Mouse (Mus musculus) forebrain, embryonic 10.5 days (tissue): ENCODE results near the gene Pgghg. TPM values are rescaled to one million over a fixed set of nuclear protein-coding genes. Genes with fewer than 3 reads are reported as not detected.

Experiments
- DNase-seq: peaks from one replicate; pipeline ENCODE4 v3.0.0-alpha.2; 2017; ENCODE audit warnings: low spot score; ENCODE audit errors: extremely low spot score
- H3K27ac ChIP-seq: fragments of 300-500 bp; sonication (generic); 2 replicates; pipeline ENCODE4 v1.5.1; 2016; ENCODE audit warnings: mild to moderate bottlenecking
- H3K27me3 ChIP-seq: fragments of 300-500 bp; sonication (generic); 2 replicates; pipeline ENCODE4 v1.6.1; 2016; ENCODE audit warnings: mild to moderate bottlenecking; ENCODE audit not compliant: poor library complexity, severe bottlenecking
- H3K36me3 ChIP-seq: fragments of 300-500 bp; sonication (generic); replicated peaks from 2 replicates; pipeline ENCODE4 v1.6.1; 2016; ENCODE audit warnings: mild to moderate bottlenecking, moderate library complexity
- H3K4me1 ChIP-seq: fragments of 300-500 bp; sonication (generic); 2 replicates; pipeline ENCODE4 v1.6.1; 2016
- H3K4me3 ChIP-seq: fragments of 300-500 bp; sonication (generic); 2 replicates; pipeline ENCODE4 v1.5.1; 2016; ENCODE audit warnings: mild to moderate bottlenecking, moderate library complexity
- H3K9me3 ChIP-seq: fragments of 300-500 bp; sonication (generic); 2 replicates; pipeline ENCODE4 v1.6.1; 2016; ENCODE audit warnings: mild to moderate bottlenecking, moderate library complexity
- WGBS: fragments of 180-500 bp; shearing (Covaris S2); methylation state at CpG from one replicate; pipeline ENCODE4 v1.1.7; 2016; 5-methylcytosine and 5-hydroxymethylcytosine counted together
- polyA plus RNA-seq: library from polyadenylated mRNA; unstranded; fragments of >200 nt; fragmentation: Nextera tagmentation; extraction: Ambion mirVana; gene quantifications from 2 replicates; pipeline ENCODE4 v1.2.1, GENCODE M21; 2016

Pgghg gene
- polyA plus RNA-seq, 1 experiment from 2014 or later: 14.5 TPM

- DNase-seq: no peak
- 84% methylated on average over 6 of the region's 6 CpGs for WGBS
- Histone ChIP-seq H3K27ac (no peak overlapping the region), H3K27me3 (peaks cover 9% of the 10 kb centered on the region), H3K36me3 (peaks cover 42% of the 10 kb centered on the region), H3K4me3 (no peak overlapping the region), H3K9me3 (no peaks in the 10 kb centered on the region), H3K4me1 (peaks cover 64% of the 10 kb centered on the region)
Observed at GRCm38 (mm10) chr7:140951765-140952164, 10.6 kb downstream of the Pgghg start.

GRCm38 (mm10) chr7:140952441-140952840, 11.2 kb downstream of the Pgghg start:
- DNase-seq: no peak
- peaks cover 15% of the 10 kb centered on the region for H3K27me3 ChIP-seq
- no peaks in the 10 kb centered on the region for H3K9me3 ChIP-seq
- H3K4me1 ChIP-seq: peaks cover 67% of the 10 kb centered on the region
- 89% methylated on average over 7 of the region's 7 CpGs for WGBS
- no peak overlapping the region for H3K27ac ChIP-seq
- H3K4me3 ChIP-seq: no peak overlapping the region
- H3K36me3 ChIP-seq: peaks cover 35% of the 10 kb centered on the region

- Histone ChIP-seq H3K9me3 (no peaks in the 10 kb centered on the region), H3K27me3 (peaks cover 22% of the 10 kb centered on the region), H3K36me3 (peaks cover 28% of the 10 kb centered on the region), H3K4me3 (no peak overlapping the region), H3K4me1 (peaks cover 70% of the 10 kb centered on the region), H3K27ac (no peak overlapping the region)
- 93% methylated on average over 11 of the region's 11 CpGs for WGBS
- no peak for DNase-seq
Observed at GRCm38 (mm10) chr7:140953133-140953532, 11.9 kb downstream of the Pgghg start.

DNA sequence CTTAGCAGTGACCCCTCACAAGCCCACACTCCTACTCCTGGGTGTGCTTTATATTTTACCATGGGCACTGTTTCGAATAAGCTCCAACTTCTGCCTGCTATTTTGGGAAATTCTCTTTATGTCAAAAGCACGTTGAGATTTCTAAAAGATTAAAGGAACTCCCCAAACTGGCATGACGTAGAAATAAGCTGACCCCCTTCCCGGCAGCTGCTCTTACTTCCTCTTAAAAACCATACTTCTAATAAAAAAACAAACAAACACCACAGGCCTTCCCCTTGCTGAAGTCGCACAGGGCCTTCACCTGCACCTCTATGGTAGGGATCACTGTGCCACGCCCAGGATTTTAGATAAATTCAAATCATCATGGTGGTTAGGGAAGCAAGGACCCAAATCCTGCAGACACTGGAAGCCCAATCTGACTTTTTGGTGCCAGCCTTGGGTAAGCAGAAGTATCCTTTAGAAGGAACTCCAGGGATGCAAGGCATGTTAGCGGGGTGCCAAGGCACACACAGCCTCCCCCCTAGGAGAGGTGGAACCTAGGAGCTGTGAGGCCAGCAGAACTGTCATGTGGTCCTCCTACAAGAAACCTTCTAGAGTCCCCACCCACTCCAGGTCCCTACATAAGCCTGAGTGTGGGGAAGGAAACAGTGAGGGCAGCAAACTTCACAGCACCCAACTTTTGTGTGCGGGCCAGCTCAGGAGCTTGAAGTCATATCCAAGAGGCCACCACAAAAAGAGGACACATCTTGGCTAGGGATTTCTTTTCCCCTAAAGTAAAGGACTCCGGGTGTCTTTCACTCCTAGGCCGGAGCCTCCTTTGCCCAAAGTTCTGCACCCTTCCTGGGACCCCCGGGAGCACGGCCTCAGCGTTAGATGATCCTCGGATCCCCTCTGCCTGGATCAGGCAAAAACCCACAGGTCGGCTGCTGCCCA, 12.9 kb downstream of the Pgghg start:
- H3K27ac ChIP-seq: peak overlapping the region; percentile 37

DNA sequence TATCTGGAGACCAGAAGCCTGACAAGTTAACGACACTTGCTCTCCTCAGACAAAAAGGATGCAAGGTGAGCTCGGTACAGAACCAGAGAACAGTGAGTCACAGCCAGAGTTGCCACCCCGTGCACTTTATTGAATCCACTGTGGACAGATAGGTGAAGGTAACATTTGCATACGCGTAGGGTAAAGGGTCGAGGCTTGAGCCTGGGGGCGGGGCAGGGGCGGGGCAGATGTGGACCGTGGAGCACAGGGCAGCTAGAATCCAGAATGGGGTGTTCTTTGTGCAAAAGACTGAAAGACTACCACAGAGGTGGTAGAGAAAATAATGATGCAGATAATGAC, 13.5 kb downstream of the Pgghg start:
- peak overlapping the region; percentile 56 for H3K4me3 ChIP-seq
- 10% methylated on average over 9 of the region's 9 CpGs for WGBS
- peaks cover 13% of the 10 kb centered on the region for H3K36me3 ChIP-seq
- no peak for DNase-seq
- peaks cover 28% of the 10 kb centered on the region for H3K27me3 ChIP-seq
- peak overlapping the region; percentile 37 for H3K27ac ChIP-seq
- H3K9me3 ChIP-seq: no peaks in the 10 kb centered on the region
- peaks cover 84% of the 10 kb centered on the region for H3K4me1 ChIP-seq

More for the DNA sequence above, 12.9 kb downstream of the Pgghg start:
- Histone ChIP-seq H3K27me3 (peaks cover 28% of the 10 kb centered on the region), H3K9me3 (no peaks in the 10 kb centered on the region), H3K4me1 (peaks cover 79% of the 10 kb centered on the region), H3K4me3 (peak overlapping the region; percentile 56), H3K36me3 (peaks cover 19% of the 10 kb centered on the region)
- 71% methylated on average over 15 of the region's 15 CpGs for WGBS
- DNase-seq: no peak

DNA sequence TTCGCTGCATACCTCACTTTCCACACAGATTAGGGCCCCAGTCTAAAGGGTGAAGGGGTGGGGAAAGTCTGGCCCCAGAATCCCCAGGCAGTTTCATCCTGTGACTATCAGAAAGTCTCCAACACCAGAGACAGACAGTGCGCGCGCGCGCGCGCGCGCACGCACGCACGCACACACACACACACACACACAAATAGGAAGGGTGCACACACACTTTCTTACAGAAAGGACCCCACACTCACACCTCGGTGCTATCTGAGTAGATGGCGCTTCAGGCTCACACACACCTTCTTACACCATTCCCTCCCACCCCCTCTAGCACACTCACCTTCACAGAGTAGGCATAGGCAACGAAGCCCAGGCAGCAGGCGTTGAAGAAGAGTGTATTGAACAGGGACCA, 14.2 kb downstream of the Pgghg start:
- Histone ChIP-seq H3K27ac (peak overlapping the region; percentile 81), H3K4me3 (peak overlapping the region; percentile 56), H3K9me3 (no peaks in the 10 kb centered on the region), H3K27me3 (peaks cover 28% of the 10 kb centered on the region), H3K4me1 (peaks cover 84% of the 10 kb centered on the region), H3K36me3 (peaks cover 7% of the 10 kb centered on the region)
- WGBS: 4% methylated on average over 17 of the region's 17 CpGs
- no peak for DNase-seq

GRCm38 (mm10) chr7:140955758-140956555, 14.8 kb downstream of the Pgghg start, which contains the start of the genes Gm45717 and Ifitm2:
Gm45717 (minus strand) TSS chr7:140955937.
Ifitm2 (minus strand) TSS chr7:140955987.
- H3K27me3 ChIP-seq: peaks cover 28% of the 10 kb centered on the region
- H3K27ac ChIP-seq: peak within 1 kb of the TSS; percentile 81

DNA sequence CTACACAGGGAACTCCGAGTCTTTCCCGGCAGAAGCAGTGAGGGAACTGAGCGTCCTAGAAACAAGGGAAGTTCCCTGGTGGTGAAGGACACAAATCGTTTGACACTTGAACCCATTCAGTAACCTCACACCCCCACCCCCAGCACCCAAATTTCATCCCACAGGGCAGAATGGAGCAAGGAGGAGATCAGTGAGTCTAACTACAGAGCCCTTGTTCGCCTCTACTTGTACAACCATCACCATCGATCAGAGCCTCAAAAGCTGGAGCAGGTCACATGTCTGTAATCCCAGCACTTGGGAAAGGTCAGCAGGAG, 15.3 kb downstream of the Pgghg start:
- Histone ChIP-seq H3K27me3 (peaks cover 28% of the 10 kb centered on the region), H3K27ac (peak overlapping the region; percentile 81), H3K4me3 (0 out of 2 replicates have a peak overlapping the region, but pooled peaks have one; percentile 56), H3K4me1 (peaks cover 72% of the 10 kb centered on the region), H3K36me3 (peaks cover 7% of the 10 kb centered on the region), H3K9me3 (no peaks in the 10 kb centered on the region)
- 54% methylated on average over 6 of the region's 6 CpGs for WGBS
- no peak for DNase-seq

More at GRCm38 (mm10) chr7:140955758-140956555, 14.8 kb downstream of the Pgghg start, which contains the start of the genes Gm45717 and Ifitm2:
- 28% methylated on average over 11 of the region's 11 CpGs for WGBS
- H3K4me3 ChIP-seq: peak within 1 kb of the TSS; percentile 56
- DNase-seq: no peak
- H3K36me3 ChIP-seq: peaks cover 7% of the 10 kb centered on the region
- H3K9me3 ChIP-seq: no peaks in the 10 kb centered on the region
- peaks cover 77% of the 10 kb centered on the region for H3K4me1 ChIP-seq

- Histone ChIP-seq H3K9me3 (no peaks in the 10 kb centered on the region), H3K4me1 (peaks cover 66% of the 10 kb centered on the region), H3K27ac (peak overlapping the region; percentile 52; the same call in 1 of the 2 replicates), H3K4me3 (peak overlapping the region; percentile 9; the same call in 1 of the 2 replicates), H3K27me3 (peaks cover 28% of the 10 kb centered on the region), H3K36me3 (no peaks in the 10 kb centered on the region)
- no peak for DNase-seq
- 2% methylated on average over 9 of the region's 9 CpGs for WGBS
Observed at GRCm38 (mm10) chr7:140959181-140959901, 18.1 kb downstream of the Pgghg start.

DNA sequence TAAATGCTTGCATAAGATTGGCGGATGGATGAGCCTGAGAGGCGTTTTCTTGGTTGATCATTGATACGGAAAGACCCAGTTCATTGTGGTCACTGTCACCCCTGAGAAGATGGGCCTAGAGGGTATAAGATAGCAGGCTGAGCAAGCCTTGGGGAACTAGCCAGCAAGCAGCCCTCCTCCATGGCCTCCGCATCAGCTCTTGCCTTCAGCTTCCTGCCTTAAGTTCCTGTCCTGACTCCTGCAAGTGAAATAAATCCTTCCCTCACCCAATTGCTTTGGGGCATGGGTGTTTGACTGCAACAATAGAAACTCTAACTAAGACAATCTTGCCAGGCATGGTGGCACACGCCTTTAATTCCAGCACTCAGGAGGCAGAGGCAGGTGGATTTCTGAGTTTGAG, 18.8 kb downstream of the Pgghg start:
- no peak for DNase-seq
- 48% methylated on average over 5 of the region's 5 CpGs for WGBS
- no peak overlapping the region for H3K4me3 ChIP-seq
- peaks cover 59% of the 10 kb centered on the region for H3K4me1 ChIP-seq
- peaks cover 28% of the 10 kb centered on the region for H3K27me3 ChIP-seq
- H3K9me3 ChIP-seq: no peaks in the 10 kb centered on the region
- no peaks in the 10 kb centered on the region for H3K36me3 ChIP-seq
- no peak overlapping the region for H3K27ac ChIP-seq

GRCm38 (mm10) chr7:140961416-140961815, 20.2 kb downstream of the Pgghg start:
- Histone ChIP-seq H3K9me3 (no peaks in the 10 kb centered on the region), H3K36me3 (no peaks in the 10 kb centered on the region), H3K27ac (no peak overlapping the region), H3K4me3 (no peak overlapping the region), H3K27me3 (peaks cover 21% of the 10 kb centered on the region), H3K4me1 (peaks cover 45% of the 10 kb centered on the region)
- WGBS: 61% methylated on average over 2 of the region's 2 CpGs
- DNase-seq: no peak

DNA sequence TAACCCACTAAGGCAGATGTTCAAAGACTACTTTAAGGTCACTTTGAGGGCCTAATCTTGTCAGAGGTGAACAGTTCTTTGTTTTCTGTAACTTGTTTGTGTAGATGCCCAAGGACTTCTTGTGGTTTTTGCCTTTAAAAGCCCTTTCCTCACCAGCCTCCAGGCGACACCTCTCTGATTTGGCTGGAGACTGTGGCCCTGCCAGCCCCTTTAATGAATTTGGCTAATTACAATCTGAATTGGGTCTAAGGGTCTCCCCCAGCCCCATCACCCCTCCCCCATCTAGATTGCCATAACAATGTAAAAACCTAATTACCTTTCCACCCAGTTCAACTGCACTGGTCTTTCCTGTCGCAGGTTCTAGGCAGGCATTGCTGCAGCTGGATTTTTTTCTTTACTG, 21.5 kb downstream of the Pgghg start:
- Histone ChIP-seq H3K27me3 (peaks cover 20% of the 10 kb centered on the region), H3K4me1 (peaks cover 48% of the 10 kb centered on the region), H3K36me3 (no peaks in the 10 kb centered on the region), H3K9me3 (no peaks in the 10 kb centered on the region), H3K27ac (no peak overlapping the region), H3K4me3 (no peak overlapping the region)
- 49% methylated on average over 2 of the region's 2 CpGs for WGBS
- no peak for DNase-seq
